ENCODE assay signal across 33 mouse cellular contexts in the genomic region with DNA sequence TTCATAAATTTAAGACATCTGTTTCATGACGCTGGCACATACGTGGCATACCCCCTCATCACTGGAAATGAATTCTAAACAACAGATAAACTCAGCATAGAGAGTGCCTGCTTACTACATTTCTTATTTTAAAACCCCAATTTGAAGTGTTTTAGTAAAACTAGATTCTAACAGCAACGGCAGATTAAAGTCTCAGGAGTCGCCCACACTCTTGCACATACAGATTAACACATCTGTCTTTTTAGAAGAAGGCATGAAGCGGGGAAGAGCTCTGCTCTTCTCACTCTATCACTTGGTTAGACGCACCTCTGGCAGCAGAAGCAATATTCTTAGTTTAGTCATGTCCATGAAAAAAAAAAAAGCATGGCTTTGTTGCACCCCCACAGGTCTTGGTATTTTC.
"Had no signal": no experiment of that assay in that cellular context is flagged by ENCODE, and none has a peak within 500 bp of the region (broad histone marks: within the 10 kb centered on the region; RNA-seq: fewer than 3 reads in every experiment).

No protein-coding gene starts in this region.

- H3K27me3 ChIP-seq: heart, embryonic 12.5 days; heart, embryonic 13.5 days; heart, embryonic 15.5 days; hindbrain, embryonic 12.5 days; hindbrain, embryonic 13.5 days; hindbrain, embryonic 15.5 days; intestine, embryonic 15.5 days; kidney, embryonic 15.5 days had no signal

- H3K4me3 ChIP-seq: heart, embryonic 12.5 days; heart, embryonic 13.5 days; heart, embryonic 15.5 days; hindbrain, embryonic 10.5 days; hindbrain, embryonic 12.5 days; hindbrain, embryonic 13.5 days; hindbrain, embryonic 15.5 days; intestine, embryonic 15.5 days; kidney, embryonic 15.5 days; layer of hippocampus, adult 2 months; left cerebral cortex, adult 2 months had no signal

- DNase-seq: heart, postnatal 10 days; heart, postnatal 14 days; heart, postnatal 36 days; heart, postnatal 4 days; kidney, adult 11 months; kidney, adult 18-20 months; kidney, adult 2 months; kidney, adult 8-10 months; kidney, adult 9 months; kidney, postnatal 10 days; kidney, postnatal 14 days; kidney, postnatal 36 days; kidney, postnatal 4 days; layer of hippocampus, adult 9-11 months; layer of hippocampus, postnatal 36 days had no signal

- ATAC-seq: hindbrain, embryonic 16.5 days; hindbrain, postnatal 0 days; inflammation-experienced regulatory T-cells, adult 6 months; intestine, embryonic 15.5 days; intestine, embryonic 16.5 days; intestine, postnatal 0 days had no signal

- H3K4me1 ChIP-seq: intestine, embryonic 15.5 days had no signal

- H3K27ac ChIP-seq: heart, embryonic 13.5 days; heart, embryonic 15.5 days; hindbrain, embryonic 10.5 days; hindbrain, embryonic 12.5 days; hindbrain, embryonic 13.5 days; hindbrain, embryonic 14.5 days; hindbrain, embryonic 15.5 days; hindbrain, postnatal 0 days; intestine, embryonic 15.5 days; kidney, embryonic 15.5 days; kidney, postnatal 0 days; layer of hippocampus, adult 2 months; left cerebral cortex, adult 2 months had no signal

- H3K9me3 ChIP-seq: heart, embryonic 12.5 days; heart, embryonic 13.5 days; heart, embryonic 15.5 days; hindbrain, embryonic 10.5 days; hindbrain, embryonic 12.5 days; hindbrain, embryonic 13.5 days; hindbrain, embryonic 15.5 days; intestine, embryonic 15.5 days; kidney, embryonic 15.5 days had no signal

- H3K36me3 ChIP-seq: heart, embryonic 15.5 days; hindbrain, embryonic 10.5 days; hindbrain, embryonic 12.5 days; hindbrain, embryonic 13.5 days; intestine, embryonic 15.5 days; kidney, embryonic 15.5 days had no signal
